Mouse (Mus musculus) heart, postnatal 25 days (tissue): Measurements from ENCODE around the gene Cdc27. TPM values are rescaled to one million over a fixed set of nuclear protein-coding genes. Genes with fewer than 3 reads are reported as not detected.
"Not testable (repeated sequence)": the region's sequence is repeated elsewhere in the genome, so short reads cannot be mapped to it uniquely, and the experiment has no call there.

Experiments used
- DNase-seq: peaks from one replicate; pipeline ENCODE4 v3.0.0; 2022; ENCODE audit warnings: low spot score
- intact Hi-C: fragments of 180-260 bp; cut with DNase I; formaldehyde crosslinking; loops from one replicate; pipeline ENCODE4 v1.15.1; 2025
- total RNA-seq, 2 experiments: library from RNA; stranded (reverse); gene quantifications; 2 replicates each; pipeline ENCODE4 v1.2.3; 2021

Gene Cdc27
- total RNA-seq, 2 experiments from 2014 or later = 28.6 to 29.7 TPM

DNA sequence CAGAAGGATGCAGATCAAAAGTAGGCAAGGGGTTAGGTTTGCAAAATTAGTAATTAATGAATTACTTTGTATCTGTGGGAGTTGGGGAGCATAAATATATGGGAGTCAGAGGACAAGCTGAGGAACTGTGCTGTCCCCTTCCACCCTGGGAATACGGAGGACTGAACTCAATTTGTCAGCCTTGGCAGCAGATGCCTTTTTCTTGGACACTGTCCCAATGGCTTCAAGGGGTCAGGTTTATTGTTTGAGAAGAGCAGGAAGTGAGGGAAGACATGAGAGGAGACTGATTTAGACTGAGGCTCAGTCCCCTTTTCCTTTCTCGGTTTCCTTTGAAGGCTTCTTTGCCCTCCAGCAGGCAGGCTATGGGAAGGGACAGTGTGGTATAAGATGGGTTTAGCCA is 22.1 kb upstream of the Cdc27 start:
- intact Hi-C loops = no loop called here
- no peak for DNase-seq

DNA sequence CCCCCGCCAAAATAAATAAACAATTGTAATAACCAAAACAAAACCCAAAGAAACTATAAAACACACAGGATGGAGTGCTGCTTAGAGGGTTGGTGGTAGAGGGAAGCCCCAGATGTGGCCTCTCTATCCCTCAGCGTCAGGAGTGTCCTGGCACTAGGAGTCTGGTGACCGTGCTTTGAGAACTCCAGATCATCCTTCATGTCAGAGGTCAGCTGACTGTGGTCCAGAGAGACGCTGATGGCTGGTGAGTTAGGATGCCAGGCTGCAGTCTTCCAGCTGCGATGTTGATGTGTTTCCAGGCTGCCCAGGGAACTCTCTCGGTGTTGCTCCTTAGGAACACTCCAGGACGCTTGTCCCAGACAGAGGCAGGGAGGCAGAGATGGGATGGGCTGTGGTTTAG is 21.7 kb upstream of the Cdc27 start:
- intact Hi-C loops = no loop called here
- no peak for DNase-seq

DNA sequence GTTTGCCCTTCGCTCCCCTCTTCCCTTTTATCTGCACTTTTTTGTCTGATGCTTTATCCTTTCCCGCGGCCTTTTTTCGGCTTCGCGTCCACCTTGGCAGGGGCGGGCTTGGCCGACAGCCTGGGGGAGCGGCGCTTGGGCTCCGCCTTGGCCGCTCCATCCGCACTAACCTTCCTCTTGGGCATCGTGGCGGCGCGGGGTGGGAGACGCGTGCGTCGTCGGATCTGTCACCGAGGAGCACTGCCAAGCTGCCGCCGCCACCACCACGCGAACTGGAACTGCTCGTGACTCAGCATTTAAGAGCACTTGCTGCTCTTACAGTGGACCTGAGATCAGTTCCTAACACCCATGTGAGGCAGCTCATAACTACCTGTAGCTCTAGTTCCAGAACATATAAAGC is 21.0 kb upstream of the Cdc27 start:
- DNase-seq, intact Hi-C loops: not testable (repeated sequence)

DNA sequence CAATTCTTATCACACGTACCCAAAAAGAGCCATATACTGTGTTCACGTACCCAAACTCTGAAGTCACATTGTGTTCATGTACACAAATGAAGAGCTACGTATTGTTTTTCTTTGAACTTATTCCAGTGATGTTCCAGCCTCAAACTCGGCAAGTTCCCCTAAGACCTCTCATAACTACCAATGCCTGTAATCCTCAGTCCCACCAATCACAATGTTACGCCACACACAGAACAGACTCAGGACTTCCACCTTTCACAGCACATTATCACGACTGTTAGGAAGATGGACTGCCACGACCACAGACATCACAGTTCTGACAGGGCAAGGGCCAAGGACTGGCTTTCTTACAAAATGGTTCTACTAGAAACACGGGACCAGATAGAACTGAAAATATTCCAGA is 20.1 kb upstream of the Cdc27 start:
- intact Hi-C loops, DNase-seq: not testable (repeated sequence)

DNA sequence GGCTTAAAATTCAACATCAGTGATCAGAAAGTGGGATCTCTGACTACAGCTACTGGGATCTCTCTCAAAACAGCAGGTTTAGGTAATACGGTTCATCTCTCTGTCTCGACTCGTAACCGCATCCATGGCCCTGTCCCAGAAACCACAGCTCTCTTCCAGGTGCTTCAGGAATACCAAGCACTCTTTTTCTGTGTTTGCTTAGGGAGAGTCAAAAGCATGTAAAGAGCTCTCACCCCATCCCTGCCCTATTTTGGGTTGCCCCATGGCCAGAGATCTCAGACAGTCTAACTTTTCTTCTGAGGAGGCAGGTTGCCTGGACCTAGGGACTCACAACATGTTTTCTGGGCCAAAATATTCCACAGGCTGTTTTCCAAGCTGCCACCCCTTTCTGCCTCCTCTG is 17.9 kb upstream of the Cdc27 start:
- no peak for DNase-seq
- intact Hi-C loops = no loop called here

DNA sequence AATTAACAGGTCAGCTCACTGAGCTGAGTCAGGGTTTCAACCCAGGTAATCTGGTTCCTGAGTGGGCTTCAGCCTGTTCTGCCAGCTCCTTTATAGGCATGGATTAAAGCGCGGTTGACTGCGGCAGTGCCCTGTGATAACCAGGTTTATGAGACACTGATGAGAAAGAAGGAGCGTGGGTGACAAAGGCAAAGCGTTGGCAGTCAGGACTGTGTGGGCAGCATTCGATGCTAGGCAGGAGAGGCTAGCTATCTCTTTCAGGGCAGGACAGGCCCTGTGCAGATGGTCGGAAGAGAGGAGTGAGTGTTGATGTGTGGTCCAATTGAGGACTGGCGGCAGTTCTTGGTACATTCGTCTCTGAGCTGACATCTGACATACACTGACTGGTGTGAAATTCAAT is 17.3 kb upstream of the Cdc27 start:
- intact Hi-C loops = no loop called here
- DNase-seq = no peak

DNA sequence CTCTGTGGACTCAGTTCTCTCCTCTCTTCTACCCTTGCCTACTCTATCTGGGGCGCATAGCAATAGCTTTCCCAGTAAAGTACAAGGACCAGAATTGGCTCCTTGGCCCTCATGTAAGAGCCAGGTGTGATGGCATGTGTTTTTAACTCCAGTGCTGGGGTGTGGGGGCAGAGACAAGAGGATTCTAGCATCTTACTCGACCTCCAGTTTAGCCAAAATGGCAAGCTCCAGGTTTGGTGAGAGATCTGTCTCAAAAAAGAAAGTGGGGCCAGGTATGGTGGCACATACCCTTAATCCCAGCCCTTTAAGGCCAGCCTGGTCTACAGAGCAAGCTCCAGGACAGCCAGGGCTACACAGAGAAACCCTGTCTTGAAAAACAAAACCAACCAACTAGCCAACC is 16.4 kb upstream of the Cdc27 start:
- intact Hi-C loops = no loop called here

DNA sequence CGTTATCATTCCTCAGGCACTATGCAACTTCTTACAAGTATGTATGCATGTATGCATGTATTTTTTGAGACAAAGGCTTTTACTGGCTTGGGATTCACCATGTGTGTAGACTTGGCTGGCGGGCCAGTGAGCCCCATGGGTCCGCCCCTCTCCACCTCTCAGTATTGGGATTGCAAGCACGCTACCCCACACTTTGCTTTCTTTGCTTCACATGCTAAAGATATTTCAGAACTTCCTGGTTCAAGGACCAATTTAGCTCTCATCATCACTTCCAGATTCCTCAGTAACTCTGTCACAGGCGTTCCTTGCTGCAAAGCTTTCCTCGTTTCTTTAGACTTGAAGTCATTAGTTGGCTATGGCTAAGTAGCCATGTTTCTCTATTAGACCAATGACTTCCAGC is 15.7 kb upstream of the Cdc27 start:
- DNase-seq = no peak

More for the DNA sequence above, 16.4 kb upstream of the Cdc27 start:
- DNase-seq = no peak

DNA sequence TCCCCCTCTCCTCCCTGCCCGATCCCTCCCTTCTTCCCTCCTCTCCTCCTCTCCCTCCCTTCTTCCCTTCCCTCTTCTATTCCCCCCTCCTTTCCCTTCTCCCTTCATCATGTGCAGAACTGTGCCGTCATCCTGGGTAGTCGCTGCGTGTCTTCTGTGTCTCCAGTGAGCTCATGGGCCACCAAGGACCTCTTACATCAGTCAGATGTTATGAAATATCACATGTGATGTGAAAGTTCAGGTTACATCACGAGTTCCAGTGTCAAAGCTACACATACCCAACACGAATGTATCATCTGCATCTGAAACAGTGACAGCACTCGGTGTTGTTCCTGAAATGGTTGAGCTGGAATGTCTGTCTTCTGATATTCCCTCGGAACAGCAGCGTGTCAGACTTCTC is 14.8 kb upstream of the Cdc27 start:
- intact Hi-C loops = no loop called here
- DNase-seq = no peak

More for the DNA sequence above, 15.7 kb upstream of the Cdc27 start:
- intact Hi-C loops = no loop called here

DNA sequence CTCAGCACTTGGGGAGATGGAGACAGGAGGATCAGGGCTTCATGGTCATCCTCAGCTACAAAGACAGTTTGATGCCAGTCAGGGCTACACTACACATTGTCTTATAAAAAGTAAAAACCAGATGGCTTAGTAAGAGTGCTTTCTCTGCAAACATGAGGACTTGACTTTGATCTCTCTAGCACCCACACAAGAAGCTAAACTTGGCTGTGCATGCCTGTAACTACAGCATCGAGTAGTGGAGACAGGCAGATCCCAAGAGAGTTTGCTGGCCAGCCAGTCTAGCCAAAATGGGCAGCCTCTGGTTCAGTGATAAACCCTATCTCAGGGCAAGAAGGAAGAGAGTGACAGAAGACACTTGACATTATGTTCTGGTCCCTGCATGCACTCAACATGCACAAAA is 13.1 kb upstream of the Cdc27 start:
- intact Hi-C loops = no loop called here
- no peak for DNase-seq

DNA sequence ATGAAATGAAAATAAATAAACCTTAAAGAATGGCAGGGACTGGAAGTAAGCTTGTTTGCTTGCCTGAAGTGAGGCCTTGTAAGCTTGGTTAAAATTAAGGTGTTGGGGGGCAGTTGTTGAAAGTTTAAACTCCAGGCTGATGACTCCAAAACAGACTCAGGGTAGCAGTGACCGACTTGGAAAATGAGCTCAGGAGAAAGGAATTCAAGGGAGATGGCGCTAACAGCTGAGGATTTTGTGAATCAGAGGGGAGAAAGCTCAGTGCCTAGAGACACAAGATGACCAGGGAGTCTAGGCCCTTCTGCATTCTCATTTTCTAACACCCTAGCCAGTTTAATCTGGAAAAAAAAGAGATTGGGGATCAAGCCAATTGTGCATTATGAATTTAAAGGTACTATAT is 10.6 kb upstream of the Cdc27 start:
- DNase-seq = no peak

DNA sequence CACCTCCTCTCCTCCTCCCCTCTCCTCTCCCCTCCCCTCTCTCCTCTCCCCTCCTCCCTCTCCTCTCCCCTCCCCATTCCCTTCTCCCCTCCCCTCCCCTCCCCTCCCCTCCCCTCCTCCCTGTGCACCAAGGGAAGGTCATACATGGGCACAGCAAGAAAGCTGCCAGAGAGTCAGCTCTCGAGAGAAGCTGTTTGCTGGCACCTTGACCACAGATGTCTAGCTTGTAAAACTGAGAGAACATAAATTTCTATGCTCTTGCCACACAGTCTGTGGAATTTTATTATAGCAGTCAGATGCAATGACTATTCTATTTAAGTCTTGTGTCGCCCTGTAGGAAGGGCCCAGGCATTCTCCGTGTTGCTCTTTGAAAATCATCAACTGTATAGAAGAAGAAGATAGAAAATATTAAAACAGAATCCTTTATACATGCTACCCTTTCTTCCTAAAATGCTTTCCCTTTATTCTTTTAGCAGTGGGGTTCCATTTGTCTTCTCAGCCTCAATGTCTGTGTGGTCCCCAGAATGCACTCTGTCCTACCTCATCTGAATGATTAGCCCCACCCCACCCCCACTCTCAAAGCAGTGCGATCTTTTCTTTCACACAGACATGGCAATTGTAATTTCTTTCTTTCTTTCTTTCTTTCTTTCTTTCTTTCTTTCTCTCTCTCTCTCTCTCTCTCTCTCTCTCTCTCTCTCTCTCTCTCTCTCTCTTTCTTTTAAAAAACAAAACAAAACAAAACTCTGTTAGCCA is 8.4 kb upstream of the Cdc27 start:
- no peak for DNase-seq

More for the DNA sequence above, 10.6 kb upstream of the Cdc27 start:
- intact Hi-C loops = no loop called here

DNA sequence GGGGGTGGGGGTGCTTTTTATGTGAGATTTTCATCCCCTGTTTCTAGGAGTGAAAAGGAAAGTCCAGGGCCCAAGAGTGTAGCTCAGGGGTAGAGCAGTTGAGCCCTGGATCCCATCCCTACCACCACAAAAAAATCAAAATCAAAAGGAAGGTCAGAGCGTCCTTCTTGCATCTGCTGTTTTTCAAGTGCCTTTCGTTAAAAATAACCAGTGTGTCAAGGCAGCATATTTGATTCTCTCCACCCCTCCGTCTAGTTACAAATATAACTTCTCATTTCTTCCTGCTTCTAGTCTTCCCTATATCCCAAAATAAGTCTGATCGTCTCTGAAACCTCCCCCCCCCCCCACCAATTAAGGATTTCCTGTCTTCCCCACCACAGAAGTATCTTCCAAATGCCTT is 7.6 kb upstream of the Cdc27 start:
- DNase-seq = no peak
- intact Hi-C loops = no loop called here

More for the DNA sequence above, 8.4 kb upstream of the Cdc27 start:
- intact Hi-C loops = no loop called here

DNA sequence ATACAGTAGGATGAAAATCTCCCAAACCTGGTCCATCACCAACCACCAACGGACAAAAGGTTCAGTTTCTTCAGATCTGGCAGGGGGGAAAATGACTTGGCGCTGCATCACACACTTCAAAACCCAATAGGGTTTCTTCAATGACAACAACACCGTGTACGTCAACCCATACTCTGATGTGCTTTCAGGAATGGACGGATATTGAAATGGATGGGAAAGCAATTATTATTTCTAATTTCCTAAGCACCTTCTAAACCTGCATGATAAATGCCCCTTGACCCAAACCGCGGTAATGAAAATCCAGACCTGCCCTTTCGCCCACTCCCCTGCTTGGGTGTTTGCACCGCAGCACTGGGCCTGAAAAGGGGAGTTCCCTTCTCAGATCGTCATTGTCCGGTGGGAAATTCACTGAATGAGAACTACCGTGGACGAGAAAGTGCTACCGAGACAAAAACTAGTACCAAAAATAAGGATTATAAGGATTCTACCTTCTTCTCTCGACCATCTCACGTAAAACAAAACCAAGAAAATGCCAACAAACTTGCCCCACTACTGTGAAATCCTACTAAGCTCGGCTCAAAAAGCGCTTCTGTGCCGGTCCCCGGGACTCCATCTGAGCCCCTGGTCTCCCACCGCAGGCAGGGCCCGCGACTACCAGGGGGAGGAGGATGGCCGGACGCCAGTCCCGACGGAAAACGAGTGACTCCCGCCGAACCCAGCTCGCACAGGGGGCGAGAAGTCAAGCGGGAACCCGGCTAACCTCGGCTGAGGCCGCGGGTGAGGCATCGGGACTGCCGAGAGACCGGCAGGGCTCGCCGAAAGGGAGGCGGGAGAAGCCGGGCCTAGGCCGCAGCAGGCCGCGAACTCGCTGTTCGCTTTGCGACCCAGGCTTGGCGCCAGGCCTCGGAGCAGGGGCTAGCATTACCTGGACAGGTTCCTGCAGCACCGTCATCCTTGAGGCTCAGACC is 698 bp downstream of the Cdc27 start:
- intact Hi-C loops = no loop called here
- DNase-seq = peak; percentile 66

DNA sequence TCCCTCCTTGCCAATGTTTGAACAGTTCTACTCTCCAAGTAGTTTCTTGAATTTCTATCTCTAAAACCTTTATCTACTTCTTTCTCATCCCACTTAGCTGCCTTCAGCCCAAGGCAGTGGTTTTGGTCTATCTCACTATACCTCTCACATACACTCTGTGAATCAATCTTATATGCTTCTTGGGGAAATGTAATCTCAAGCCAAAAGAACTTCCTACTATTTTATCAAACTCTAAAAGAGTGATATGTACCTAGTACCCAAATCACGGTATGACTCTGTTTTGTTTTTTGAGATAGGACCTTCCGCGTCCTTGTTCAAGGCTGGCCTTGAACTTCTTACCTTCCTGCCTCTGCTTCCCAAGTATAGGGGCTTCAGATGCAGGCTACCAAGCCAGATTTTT is 2.9 kb downstream of the Cdc27 start:
- intact Hi-C loops = no loop called here
- no peak for DNase-seq

DNA sequence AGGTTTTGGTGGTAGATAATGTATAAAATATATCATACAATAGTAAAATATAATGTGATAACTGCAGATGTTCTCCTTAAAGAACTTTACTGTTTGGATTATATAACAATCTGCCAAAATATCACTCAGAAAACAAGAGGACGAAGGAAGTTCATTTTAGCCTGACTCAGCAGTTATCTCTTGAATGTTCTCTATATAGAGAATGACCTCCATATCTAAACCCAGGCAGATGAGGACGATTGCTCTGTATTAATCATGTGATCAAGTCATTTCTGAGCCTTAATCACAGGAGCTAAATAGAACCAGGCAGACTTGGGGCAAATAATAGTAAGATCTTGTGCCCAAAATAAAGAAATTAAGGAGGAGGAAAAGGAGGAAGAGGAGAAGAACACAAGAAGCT is 5.9 kb downstream of the Cdc27 start:
- DNase-seq = no peak
- intact Hi-C loops = no loop called here

DNA sequence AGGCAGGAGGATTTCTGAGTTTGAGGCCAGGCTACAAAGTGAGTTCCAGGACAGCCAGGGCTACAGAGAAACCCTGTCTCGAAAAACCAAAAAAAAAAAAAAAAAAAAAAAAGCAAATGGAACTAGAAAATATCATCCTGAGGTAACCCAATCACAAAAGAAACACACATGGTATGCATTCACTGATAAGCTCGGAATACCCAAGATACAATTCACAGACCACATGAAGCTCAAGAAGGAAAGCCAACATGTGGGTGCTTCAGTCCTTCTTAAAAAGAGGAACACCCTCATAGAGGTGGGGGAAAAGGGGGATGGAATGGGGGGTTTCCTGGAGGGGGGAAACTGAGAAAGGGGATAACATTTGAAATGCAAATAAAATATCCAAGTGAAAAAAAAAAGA is 7.1 kb downstream of the Cdc27 start:
- DNase-seq, intact Hi-C loops: not testable (repeated sequence)

DNA sequence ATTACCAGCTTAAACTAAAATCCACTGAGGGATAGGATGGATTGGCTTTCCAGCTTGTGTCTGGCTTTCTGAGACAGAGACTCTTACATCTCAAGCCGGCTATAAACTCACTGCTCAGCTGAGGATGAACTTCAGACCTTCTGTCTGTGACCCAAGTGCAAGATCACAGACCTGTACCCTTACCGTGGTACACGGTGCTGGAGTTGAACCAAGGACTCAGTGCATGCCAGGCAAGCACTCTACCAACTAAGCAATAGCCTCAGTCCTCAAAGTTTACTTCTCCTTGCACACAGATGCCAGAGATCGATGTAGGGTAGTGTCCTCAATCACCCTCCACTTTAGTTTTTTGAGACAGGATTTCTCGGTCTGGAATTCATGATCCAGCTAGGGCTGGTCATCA is 10.6 kb downstream of the Cdc27 start:
- intact Hi-C loops = no loop called here
- DNase-seq = no peak

DNA sequence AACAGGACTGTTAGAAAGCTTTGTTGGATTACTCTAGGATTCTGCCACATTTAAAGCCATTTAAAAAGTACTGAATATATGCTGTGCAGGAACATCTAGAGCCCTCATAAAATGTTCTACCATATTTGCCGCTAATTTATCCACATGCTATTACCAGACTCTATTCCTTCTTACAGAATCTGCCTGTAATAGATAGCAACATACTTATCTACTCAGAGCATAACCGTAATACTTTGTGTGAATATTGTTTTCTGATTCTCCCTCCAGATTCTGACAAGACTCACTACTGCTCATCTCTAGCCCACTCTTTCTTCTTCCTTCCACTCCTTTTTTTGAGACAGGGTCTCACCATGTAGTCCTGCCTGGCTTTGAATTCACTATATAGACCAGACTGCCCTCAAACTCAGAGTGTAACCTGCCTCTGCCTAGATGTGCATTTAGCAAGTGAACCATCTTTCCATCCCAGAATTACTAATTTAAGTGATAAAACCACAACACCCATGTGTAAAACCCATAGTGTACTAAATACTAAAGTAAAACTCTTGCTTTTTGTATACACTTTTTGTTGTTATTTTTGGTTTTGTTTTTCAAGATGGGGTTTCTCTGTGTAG is 12.4 kb downstream of the Cdc27 start:
- DNase-seq = no peak
- intact Hi-C loops = no loop called here

DNA sequence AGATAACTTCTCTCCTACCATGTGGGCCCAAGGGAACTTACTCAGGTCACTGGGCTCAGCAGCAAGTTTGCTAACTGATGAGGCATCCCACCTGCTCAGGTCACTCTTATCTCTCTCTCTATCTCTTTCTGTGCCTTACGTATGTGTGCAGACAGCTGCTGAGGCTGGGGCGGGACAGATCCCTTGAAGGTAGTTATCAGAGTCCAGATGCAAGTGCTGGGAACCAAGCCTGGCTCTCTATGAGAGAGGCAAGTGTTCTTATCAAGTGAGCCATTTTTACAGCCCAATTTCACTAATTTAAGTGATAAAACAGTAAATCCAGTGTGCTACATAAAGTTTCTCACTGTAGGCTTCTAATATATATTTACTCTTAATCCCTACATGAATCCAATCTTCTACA is 13.6 kb downstream of the Cdc27 start:
- no peak for DNase-seq
- intact Hi-C loops = no loop called here

DNA sequence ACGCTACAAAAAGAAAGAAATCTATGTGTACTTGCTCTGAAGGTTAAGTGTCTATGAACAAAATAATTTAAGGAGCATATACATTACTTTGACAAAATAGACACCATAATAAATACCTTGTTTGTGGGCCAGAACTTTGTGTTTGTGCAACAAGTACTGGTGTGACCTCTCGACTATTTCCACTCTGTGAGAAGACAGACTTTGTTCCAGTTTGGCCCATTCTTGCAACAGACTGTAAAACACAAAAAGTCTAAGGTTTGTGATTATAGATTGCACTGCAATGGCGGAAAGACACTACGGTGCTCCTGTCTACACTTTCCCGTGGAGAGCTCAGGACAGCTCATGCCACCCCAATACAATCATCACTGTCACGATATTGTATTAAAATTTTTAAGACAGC is 24.5 kb downstream of the Cdc27 start:
- DNase-seq = no peak
- intact Hi-C loops = no loop called here
